Mouse (Mus musculus): Measurements from ENCODE around the gene Naa15.
"Not testable (repeated sequence)": the region's sequence is repeated elsewhere in the genome, so short reads cannot be mapped to it uniquely, and the experiment has no call there.

The Naa15 gene

DNA sequence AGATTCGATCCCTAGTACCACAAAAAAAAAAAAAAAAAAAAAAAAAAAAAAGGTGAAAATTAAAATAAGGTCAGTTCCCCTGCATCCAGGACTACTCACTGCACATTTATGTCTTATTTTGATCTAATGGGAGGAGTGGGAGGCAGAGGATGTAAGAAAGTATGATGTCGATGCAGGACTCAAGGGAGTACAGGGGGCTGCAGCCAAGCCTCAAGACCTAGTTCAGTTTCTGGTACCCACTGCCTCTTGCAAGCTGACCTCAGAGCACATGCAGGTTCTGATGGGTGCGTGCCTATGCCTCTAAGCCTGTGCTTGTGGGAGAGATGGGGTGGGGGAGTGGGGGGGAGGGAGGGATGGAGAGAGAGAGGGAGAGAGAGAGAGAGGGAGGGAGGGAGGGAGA is 20.1 kb upstream of the Naa15 start:
- no peak for DNase-seq

DNA sequence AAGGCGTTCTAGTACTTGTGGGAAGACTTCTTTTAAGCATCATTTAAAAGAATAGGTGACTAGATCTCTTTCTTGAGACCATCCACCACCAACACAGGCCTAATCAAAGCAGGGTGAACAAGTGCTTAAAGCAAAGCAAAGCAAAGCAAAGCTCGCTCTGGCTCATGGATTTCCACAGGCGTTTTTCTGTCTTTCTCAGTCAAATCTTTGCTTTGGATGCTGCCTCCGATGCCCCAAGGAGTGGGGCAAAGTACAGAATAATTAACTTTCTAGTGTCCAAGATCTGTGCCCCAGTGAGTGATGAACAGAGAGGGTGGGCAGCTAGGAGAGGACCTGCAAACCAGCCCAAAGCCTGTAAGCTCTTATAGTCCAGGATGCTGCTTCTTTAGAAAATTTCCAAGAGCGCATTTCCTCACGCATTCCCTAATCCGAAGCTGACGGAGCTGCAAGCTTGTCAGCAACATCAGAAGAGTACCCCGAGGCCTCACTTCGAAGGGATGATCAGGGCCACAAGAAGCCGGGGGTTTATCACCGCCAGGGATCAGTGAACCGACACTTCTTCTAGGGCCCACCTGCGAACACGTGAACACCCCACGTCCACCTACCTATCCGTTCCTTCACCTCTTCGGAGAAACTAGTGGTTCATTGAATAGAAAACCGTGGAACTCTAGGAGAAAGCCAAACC is 19.3 kb upstream of the Naa15 start:
- no peak for DNase-seq

GRCm38 (mm10) chr3:51396219-51397068 is 18.5 kb upstream of the Naa15 start, which contains the start of gene Mgarp:
Gene Mgarp, minus strand, starts transcription at chr3:51396738.
- DNase-seq: peak; percentile 24 to 62

GRCm38 (mm10) chr3:51397700-51398299 is 17.1 kb upstream of the Naa15 start:
- DNase-seq: no peak

DNA sequence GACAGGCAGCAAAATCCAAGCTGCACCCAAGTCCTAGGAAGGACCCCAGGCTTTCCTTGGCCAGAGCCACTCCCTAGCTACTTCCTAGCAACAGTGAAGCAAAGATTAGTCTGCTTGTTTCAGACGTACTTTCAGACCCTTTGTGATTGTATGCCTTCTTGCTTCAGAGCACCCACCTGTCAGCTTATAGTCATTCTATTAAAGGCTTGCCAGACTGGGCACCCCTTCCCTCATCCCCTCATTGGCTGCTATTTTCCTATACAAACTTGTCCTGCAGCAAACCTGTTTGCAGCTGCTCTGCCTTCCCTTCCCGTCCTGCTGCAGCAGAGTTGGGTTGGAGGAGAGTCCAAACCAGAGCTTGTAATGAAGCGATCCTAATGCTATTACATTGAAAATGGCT is 16.3 kb upstream of the Naa15 start:
- no peak for DNase-seq

DNA sequence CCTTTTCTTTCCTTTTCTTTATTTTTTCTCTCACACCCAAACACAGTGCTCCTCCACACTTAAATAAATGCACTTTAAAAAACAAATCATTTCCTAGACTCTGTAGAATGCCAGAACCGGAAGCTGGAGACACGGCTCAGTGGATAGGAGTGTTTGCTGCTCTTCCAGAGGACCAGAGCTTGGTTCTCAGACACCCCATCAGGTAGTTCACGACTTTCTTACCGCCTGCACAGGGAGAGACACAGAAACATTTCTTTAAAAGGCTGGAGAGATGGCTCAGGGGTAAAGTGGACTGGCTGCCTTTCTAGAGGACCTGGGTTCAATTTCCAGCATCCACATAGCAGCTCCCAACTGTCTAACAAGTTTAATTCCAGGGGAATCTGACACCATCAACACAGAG is 15.4 kb upstream of the Naa15 start:
- no peak for DNase-seq

DNA sequence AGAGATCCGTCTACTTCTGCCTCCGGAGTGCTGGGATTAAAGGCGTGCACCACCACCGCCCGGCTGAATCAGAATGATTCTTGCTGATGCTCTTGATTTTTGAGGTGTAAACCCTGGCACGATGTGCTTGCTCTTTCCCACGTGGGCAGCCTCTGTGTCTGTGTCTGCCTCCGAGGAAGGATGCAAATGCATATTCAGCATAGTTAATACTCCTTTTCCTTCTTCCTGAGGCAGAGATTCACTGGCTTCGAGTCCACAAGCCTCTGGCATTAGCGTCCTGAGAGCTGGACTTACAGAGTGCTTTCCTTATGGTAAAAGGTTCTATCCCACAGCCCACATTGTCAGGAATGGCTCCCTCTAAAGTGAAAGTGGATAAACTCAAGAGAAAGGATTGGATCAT is 14.3 kb upstream of the Naa15 start:
- no peak for DNase-seq

DNA sequence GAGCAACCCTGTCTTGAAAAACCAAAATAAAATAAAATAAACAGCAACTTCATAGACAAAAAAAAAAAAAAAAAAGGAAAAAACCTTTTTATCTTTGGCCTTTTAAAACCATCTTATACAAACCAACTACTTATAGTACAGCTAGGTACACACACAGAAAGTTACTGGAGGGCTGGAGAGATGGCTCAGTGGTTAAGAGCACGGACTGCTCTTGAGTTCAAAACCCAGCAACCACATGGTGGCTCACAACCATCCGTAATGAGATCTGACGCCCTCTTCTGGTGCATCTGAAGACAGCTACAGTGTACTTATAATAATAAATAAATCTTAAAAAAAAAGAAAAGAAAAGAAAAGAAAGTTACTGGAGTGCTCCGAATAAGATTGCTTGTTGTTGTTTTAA is 12.9 kb upstream of the Naa15 start:
- DNase-seq: not testable (repeated sequence)

- no peak for DNase-seq
These were observed 12.3 kb upstream of the Naa15 start for GRCm38 (mm10) chr3:51402628-51403027.

DNA sequence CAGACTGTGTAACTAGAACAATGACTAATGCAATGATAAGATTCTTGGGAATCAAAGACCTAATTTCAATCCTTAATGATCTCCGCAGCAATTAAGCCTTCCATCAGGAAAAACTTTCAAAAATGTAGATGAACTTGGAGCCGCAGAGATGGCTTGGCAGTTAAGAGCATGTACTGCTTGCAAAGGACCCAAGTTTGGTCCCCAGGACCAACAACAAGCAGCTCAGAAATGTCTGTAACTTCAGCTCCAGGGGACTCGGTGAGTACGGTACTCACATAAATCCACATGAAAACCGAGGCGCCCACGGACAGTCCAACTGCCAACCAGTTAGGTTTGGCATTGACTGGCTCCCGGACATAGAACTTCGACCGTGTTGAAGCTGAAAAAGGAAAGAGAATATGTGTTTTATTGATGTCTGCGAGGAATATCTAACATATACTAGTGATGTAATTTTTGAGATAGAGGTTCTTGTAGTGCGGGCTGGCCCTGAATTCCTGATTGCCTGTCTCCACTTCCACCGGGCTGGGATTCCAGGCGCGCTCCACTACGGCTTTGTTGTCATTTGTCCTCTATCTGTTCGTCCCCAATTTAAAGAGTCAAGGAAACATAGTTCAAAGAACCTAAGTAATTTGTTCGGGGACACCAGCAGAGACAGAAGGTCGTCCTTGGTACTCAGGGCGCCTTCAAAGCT is 6.9 kb upstream of the Naa15 start:
- DNase-seq: no peak

DNA sequence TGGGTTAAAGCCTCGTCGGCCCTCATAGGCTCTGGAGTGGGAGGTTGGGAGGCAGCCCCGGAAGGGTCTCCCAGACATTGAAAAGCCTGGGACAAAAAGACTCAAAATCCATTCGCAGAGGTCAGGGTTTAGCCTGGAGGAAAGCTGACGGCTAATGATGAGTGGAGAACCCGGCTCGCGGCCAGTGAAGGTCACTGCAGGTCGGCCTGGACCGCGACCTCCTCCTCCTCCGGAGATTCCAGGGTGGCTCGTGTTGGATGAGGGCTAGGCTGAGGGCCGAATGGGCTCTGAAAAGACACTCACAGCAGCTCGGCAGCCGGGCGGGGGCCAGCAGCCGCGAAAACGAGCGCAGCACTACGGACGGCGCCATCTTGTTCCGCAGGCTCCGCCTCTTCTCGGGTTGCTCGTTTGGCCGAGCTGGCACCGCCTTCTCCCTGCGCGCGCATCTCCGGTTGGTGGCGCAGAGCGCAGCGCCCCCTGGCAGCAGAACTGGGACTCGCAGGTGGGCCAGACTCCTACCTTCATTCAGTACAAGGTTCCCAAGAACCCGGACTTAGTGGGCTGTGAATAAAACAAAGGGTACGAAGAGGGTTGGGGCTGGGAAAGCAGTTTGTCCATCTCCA is 6.3 kb upstream of the Naa15 start, which contains the start of gene Ndufc1:
TSS of gene Ndufc1 (minus strand) at position 428 of the 623 bp plus-strand sequence.
- peak; percentile 90 to 99 for DNase-seq

DNA sequence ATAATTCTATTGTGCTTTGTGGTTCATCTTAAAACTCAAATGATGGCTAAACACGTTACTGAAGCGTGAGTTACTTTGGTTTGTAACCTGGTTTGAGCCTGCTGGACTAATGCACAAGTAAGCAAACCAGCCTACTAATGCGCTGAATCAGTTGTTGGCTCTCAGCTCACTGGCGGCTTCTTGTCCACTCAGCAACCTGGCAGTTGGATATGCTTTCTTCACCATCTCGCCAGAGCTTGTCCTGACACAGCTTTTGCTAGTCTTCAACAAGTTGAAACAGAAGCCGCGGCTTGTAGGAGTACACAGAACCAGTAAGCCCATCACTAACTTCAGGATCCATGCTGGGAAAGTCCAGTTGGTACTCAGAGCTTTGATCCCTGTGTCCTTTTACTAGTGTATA is 2.5 kb upstream of the Naa15 start:
- no peak for DNase-seq

DNA sequence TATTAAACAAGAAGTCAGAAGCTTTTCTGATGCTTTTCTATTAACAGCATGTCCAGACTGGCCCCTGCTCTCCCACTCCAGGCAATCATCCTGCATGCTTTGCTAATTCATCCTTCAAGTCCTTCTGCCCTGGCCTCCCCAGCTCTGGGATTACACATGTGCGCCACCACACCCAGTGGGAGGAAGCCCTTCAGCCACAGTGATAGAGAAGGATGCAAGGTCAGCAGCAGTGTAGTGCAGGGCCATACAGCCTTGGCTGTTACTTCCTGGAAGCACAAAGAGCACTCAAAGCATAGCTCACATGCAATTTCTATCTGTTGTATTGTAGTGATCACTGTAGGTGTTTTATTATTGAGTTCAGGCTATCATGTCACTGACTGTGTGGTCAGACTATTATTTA is 1.7 kb upstream of the Naa15 start:
- DNase-seq: no peak

DNA sequence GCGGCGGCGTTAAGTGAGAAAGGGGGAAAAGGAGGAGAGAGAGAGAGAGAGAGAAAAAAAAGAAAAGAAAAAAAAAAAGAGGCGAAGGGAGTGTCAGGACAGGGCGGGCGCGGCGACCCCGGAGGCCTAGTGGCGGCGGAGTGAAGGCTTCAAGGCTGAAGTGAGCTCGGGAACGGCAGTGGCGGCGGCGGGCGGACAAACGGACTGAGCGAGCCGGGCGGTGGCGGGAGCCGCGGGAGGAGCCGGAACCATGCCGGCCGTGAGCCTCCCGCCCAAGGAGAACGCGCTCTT is 1.1 kb downstream of the Naa15 start:
- no peak for DNase-seq

DNA sequence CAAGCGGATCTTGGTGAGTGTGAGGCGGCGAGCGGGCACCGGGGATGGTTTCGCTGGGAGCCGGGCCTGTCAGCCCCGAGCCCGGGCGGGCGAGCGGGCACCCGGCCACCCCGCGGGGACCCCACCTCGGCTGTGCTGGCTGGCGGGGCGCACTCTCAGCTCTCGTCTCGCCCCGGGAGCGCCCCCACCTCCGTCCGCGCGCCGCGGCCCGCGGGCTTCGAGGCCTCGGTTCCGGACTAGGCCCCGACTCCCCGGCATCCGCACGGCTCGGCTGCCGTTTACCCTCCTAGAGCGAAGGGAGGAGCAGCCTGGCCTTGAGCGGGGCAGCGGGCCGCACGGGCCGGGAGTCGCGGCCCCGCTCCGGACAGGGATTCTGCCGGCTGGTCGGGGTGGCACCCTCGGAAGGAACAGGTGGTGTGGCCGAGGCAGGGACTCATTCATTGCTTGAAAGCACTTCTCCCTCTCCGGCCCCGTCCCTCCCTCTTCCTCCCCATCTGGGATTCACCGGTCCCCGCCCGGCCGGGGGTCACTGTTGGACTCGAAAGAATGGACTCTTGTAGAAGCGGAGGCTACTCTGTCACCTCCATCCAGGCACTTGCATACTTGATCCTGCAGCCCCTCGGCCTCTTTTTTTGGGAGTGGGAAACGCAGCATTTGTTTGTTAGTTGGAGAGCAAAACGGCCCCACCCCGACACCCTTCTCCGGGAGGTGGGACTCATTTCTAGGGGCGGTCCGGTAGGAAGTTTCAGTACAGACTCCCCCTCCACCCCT is 1.6 kb downstream of the Naa15 start:
- DNase-seq: no peak

DNA sequence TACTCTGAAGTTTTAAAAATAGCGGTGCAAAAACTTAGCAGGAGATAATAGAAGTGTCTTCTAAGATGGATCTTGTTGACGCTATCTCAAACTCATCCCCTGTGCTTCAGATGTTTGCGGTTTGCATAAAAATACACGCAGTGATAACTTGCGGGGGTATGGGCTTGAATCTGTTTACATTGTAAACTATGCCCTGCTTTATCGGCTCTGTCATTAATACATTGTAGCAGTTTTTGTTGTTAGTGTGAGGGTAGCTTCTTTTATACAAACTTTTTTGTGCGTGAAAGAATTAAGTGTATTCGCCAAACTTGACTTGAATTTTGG is 2.1 kb downstream of the Naa15 start:
- DNase-seq: no peak

DNA sequence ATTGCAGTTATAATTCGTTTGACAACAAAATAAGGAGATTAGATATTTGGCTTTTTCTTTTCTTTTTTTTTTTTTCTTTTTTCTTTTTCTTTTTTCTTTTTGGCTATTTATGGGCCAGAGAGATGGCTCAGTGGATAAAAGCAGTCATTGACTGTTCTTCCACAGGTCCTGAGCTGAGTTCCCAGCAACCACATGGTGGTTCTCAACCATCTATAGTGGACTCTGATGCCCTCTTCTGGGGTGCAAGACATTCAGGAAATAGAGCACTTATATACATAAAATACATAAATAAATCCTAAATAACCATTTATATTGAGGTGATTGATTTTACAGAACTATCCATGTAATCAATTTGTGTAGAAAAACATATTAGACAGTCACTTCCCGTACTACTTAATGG is 2.5 kb downstream of the Naa15 start:
- DNase-seq: no peak

DNA sequence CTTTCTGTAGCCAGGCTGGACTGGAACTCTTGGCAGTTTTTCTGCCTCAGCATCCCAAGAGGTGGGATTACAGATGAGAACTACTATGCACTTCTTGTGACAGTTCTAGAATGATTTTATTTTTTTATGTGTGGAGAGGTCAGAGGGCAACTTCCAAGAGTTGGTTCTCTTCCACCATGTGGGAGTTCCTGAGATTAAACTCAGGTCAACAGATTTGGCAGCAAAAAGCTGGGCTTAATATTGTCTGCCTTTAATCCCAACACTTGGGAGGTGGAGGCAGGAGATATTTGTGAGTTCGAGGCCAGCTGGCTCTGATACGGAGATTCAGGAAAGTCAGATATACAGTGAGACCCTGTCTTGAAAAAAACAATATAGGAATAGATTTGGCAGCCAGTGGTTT is 3.0 kb downstream of the Naa15 start:
- no peak for DNase-seq

DNA sequence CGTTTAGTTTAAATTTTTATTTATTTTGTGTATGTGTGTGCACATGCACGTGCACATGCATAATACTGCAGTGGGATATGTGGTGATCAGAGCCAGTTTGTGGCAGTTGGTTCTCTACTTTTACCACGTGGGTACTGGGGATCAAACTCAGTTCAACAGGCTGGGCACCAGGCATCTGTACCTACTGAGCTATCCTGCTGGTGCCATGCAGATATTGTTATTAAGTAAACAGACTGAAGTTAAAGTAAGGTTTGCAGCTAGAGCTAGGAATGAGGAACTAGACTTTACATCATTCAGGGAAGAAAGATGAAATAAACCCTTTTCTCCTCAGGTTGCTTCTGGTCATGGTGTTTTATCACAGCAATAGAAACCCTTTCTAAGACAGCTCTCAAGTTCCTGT is 7.0 kb downstream of the Naa15 start:
- DNase-seq: no peak

- no peak for DNase-seq
These were observed 10.4 kb downstream of the Naa15 start for GRCm38 (mm10) chr3:51425394-51425793.

DNA sequence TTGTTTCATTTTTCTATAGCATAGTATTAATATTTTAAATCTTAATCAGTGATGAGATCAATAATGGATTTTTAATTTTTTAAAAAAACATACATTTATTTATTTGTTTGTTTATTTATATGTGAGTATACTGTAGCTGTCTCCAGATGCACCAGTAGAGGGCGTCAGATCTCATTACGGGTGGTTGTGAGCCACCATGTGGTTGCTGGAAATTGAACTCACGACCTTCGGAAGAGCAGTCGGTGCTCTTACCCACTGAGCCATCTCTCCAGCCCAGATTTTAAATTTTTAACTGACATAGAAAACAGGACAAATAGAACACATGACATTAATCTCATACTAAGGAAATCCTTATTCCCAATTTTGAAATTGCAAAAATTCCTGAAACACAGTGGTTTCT is 19.4 kb downstream of the Naa15 start:
- DNase-seq: not testable (repeated sequence)

DNA sequence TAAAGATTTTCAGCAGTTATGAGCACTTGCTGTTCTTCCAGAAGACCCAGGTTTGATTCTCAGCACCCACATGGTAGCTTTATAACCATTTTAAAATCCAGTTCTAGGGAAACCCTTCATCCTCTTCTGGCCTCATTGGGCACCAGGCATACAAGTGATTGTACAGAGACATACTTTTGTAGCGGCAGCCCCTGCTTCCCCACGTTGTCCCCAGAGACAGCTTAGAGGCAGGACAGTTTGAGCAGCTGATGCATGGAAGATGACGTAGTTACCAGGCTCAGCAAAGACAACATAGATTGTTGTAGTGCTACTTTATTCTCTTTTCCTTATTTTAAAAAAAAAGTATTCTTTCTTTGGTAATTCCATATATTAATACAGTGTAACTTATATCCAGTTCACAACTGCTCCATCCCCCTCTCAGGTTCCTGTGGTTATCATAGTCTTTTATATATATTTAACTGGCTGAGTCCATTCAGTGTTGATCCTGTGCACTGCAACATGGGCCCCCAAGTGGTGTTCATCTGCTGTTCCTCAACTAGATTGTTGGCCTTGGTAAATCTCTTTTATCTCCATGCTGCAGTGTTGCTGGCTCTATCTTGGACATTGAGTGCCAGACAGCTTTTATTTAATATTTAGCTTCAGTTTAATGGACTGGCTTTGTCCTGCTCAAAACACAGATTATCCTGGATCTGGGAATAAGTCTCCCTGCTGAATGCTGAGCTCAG is 20.1 kb downstream of the Naa15 start:
- DNase-seq: no peak

Data from spleen, adult 18-20 months (tissue).